Mouse (Mus musculus) right cerebral cortex, postnatal 36 days (tissue): ENCODE measurements around the gene Mfsd13b.

Source experiments
- DNase-seq, 2 experiments: peaks; one replicate each; pipeline ENCODE4 v3.0.0; 2022; ENCODE audit warnings: low spot score in 2 of 2, mixed read lengths in 1 of 2

The Mfsd13b gene

GRCm38 (mm10) chr7:121043510-121043909, 61.2 kb downstream of the Mfsd13b start:
- no peak for DNase-seq

- DNase-seq = no peak
Observed at GRCm38 (mm10) chr7:121044251-121044650, 61.9 kb downstream of the Mfsd13b start.

- no peak for DNase-seq
Observed at GRCm38 (mm10) chr7:121045671-121046453, 63.6 kb downstream of the Mfsd13b start.

- DNase-seq = no peak
Observed at GRCm38 (mm10) chr7:121047624-121048023, 65.3 kb downstream of the Mfsd13b start.

- DNase-seq = no peak
Observed at GRCm38 (mm10) chr7:121053071-121053470, 70.8 kb downstream of the Mfsd13b start.

- no peak for DNase-seq
Observed at GRCm38 (mm10) chr7:121059477-121060218, 77.3 kb downstream of the Mfsd13b start.

GRCm38 (mm10) chr7:121064309-121064708, 82.0 kb downstream of the Mfsd13b start:
- no peak for DNase-seq
